Mouse (Mus musculus) adrenal gland, postnatal 10 days (tissue): ENCODE measurements around the gene Acer2. TPM values are rescaled to one million over a fixed set of nuclear protein-coding genes. Genes with fewer than 3 reads are reported as not detected.

Experiments used
- DNase-seq: peaks from one replicate; pipeline ENCODE4 v3.0.0; 2021; ENCODE audit warnings: mixed read lengths
- total RNA-seq, 2 experiments: library from RNA; stranded (reverse); gene quantifications; 2 replicates each; pipeline ENCODE4 v1.2.3; 2021

The Acer2 gene
- total RNA-seq, 2 experiments from 2014 or later, result 22.1 to 50.5 TPM

DNA sequence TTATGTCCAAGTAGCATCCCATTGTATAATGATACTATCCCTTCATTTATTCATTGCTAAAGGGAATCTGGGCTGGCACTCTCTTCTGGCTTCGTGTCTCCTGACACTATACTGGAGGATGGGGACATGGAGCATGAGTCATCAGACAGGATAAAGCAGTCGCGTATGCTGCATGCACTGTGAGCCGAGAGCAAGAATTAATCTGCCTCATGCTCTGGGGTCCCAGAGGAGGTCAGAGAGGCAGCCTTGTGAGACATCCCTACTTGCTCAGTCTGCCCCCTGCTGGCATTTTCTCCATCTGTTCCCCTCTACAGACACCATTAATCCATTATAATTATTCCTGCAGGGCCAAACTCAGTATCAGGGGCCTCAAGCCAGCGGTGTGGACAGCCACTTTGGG, 79.3 kb downstream of the Acer2 start:
- DNase-seq, result no peak

DNA sequence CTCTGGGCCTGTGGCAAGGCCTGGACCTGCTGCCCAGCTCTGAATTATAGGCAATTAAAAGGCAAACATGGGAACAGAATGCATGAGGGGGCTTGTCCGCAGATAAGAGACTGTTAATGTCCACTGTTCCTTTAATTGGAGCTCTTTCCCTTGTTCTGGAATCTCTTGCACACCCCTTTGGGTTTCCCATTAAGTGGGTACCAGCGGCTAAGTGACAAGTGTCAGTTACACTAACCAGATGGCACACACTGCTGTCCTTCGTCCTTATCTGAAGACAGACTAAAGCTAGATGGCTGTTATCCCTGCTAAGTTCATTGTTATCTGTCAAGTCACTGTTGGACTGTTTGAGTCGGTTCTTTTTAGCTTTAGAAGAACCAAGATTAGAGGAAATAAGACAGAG, 81.3 kb downstream of the Acer2 start:
- DNase-seq, result no peak

DNA sequence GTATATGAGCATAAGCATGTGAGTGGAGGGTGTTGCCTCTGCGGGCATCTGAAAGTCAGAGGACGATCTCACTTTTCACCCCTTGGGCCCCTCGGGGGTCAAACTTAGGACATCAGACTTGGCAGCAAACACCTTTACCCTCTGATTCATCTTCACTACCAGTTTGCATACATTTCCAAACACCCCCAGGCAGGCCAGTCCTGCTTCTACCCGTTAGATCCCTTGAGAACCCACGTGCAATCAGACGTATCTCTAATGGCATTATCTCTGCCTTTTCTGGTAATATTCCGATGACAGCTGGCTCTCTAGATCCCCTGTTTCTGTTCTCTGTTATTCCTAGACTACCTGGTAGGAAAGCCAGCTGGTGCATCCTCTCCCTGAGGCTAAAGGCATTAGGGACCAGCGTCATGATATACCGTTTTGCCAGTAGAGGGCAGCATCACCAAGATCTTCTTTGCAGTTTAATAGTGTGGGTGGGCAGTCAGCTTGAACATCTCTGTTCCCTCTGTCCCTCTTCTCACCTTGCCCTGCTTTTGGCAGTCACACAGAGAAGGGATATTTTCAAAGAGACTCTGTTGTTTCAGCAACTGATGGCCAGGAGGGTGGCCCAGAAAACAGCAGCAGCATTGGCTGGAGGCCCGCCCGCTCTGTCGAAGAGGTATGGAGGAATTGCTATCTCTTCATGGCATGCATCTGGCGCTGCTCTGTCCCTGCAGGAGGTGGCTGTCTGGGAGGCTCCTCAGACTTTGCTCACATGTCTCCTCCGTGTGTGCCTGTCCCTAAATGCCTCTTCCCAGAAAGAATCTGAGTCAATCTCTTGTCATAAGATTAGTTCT, 83.6 kb downstream of the Acer2 start:
- DNase-seq, result peak; percentile 63

- DNase-seq, result no peak
These were observed 103.1 kb downstream of the Acer2 start for GRCm38 (mm10) chr4:86977272-86977671.

Other genes starting within 250 kb of the Acer2 start
- 100 to 1,000 TPM; 298 to 336 TPM for gene Plin2, start 204.3 kb upstream of the Acer2 start, total RNA-seq
- 10 to 100 TPM; 32.7 to 39.9 TPM for gene Dennd4c, start 125.8 kb upstream of the Acer2 start, total RNA-seq
- gene Rps6, start 17.0 kb upstream of the Acer2 start, total RNA-seq, result 100 to 1,000 TPM; 924 to 996 TPM